Mouse (Mus musculus): ENCODE measurements at regions not wholly inside any gene's neighbourhood (a gene's known extent, or its start where the extent isn't known, plus 50 kb on each side); places are given as distances from the start of the nearest gene placed in this dataset.

DNA sequence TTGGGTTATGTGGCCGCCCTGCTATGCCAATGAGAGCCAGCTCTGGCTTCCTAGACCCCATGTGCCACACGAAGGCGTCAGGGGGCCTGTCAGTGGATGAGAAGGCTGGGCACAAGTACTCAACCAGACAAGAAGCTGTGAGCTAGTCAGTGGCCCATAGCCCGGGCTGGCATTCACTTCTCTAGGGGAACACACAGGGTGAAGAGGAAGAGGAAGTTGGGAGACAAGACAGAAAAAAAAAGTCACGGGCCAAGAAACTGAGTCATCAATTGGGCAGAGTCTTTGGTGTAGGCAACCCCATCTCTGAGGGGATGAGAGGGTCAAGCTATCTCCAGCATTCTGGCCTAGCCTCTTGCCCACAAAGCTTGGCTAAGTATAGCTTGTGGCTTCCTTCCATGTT, 93.8 kb upstream of the Rybp start:
- ATAC-seq: no peak

DNA sequence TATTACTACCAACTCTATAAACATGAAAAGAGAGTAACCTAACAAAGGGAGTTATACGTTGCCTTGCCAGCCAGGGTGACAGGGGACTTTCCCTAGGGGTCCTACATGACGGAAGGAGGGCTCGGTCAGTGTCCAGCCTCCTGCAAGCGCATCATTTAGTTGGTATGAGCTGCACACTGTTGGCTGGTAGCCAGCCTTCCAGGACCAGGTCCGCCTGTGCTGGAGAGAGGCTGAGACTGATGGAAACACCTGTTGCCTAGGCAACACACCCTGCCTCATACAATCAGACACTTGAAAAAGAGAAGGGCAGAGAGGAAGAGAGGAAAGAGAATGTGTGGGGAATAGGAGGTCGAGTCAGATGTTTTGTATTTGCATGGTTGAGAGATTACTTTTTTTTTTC, 93.3 kb upstream of the Rybp start:
- ATAC-seq: no peak

DNA sequence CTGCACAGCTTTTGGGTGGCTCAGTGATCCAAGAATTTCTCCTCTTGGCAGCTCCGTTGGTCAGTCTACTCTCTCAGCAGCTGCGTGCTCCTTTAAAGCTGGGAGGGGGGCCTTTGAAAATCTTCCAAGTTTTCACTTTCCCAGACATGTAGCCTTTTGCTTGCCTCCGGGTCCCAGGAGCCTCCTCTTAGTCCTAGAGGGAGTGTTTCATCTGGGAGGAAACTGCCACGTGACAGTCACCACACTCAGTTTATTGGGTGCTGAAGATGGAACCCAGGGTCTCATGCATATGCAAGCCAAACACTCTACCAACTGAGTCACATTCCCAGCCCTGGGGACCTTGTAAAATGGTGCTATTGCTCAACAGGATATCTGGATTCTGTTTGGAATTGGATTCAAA, 92.5 kb upstream of the Rybp start:
- no peak for ATAC-seq

DNA sequence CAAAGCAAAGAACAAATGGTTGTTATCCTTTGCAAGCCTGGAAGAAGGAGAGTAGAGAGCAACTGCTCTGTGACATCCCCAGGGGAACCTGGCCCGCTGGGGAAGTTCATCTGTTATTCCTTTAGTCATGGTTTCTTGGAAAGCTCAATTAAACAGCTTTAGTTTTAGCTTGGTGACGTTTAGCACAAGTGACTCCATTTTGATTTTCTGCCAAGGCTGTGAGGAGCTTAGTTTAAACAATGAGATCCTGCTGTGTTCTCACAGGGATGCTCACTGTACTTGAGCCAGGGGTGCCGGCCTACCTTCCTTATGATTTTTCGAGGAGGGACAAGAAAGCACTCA, 91.2 kb upstream of the Rybp start:
- no peak for ATAC-seq

DNA sequence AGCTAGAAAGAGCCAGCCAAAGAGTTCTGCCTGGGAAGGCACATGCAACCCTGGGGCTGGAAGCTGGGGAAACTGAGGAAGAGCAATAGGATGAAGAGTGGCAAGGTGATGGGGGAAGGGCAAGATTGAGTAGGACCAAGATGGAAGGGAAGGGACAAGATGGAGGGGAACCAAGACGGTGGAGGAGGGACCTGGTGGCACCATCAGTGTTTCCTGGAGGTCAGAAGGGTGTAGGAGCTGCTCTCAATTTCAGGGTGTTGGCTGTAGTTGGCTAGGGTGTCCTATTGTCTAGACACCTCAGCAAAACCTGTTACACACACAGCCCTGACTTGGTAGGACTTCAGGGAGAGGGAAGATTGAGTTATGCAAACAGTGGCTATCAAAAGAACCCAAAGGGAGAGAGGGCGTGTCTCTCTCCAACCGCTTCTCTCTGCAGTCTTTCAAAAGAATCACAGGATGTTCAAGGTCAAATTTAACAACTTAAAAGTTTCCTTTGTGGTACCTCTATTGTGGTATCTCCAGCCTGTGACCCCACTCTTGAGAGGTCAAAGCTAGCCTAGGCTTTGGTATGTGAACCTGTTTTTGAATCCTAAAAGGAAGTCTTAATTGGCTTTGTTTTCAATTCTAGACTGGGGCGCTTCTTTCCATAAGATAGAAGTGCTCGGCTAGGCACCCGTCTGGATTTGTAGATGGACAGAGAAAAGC, 90.7 kb upstream of the Rybp start:
- no peak for ATAC-seq

DNA sequence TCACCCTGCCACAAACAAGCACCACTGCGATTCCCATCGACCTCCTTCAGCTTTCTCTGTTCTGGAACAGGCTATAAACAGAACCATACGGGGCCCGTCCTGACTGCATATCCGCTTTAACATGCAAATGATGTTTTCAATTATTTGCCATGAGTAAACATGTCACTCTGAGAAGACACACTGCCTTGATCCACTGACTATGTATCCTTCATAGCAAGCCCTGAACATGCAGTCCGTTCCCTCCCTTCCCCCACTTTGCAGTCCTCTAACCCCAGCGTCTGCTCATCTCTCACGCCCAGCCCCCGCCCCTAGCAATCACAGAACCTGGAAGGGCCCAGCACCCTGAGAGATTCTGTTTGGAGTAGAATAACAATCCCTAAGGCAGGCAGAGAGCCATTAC, 89.4 kb upstream of the Rybp start:
- no peak for ATAC-seq

DNA sequence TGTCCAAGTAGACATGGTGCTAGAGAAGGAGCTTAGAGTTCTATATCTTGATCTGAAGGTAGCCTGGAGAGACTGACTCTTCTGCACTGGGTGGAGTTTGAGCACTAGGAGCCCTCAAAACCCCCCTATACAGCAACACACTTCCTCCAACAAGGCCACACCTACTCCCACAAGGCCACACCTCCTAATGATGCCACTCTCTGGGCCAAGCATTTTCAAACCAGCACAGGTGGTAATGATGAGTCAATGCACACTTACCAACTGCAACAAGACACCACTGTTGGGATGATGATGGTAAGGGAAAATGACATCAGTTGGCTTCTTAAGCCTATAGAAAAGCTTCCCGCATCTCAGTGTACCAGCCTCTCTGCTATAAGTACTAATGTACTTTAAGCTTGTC, 83.5 kb upstream of the Rybp start:
- no peak for ATAC-seq

DNA sequence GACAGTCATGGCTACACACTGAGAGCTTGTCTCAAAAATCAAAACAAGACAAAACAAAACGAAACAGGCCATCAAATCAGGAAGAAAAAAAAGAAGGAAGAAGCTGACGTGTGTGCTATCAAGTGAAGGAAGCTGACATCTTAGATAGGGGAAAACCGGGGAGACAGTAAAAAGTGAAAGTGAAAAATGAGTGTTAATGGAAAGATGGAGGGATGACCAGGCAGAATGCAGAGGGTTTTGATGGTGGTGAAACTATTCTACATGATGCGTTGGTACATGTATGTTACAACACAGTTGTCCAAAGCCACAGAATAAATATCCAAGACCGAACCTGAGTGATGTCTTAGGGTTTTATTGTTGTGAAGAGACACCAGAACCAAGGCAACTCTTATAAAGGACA, 83.1 kb upstream of the Rybp start:
- ATAC-seq: no peak

DNA sequence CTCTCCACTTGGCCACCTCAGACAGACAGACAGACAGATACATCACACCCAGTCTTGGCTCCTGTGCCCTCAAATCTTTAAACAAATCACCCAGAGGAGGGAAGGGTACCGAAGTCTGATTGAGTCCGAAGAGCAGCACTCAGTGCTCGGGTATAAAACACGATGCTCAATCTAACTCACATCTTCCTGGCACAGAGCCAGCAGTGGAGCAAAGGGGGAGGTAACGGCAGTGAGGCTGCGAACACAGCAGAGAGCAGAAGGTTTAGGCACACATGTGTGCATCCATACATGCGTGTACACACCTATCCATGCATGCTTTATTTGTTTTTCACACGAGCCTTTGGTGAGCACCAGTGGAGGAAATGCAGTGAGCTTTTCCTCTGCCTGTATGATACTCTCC, 78.9 kb upstream of the Rybp start:
- ATAC-seq: no peak

DNA sequence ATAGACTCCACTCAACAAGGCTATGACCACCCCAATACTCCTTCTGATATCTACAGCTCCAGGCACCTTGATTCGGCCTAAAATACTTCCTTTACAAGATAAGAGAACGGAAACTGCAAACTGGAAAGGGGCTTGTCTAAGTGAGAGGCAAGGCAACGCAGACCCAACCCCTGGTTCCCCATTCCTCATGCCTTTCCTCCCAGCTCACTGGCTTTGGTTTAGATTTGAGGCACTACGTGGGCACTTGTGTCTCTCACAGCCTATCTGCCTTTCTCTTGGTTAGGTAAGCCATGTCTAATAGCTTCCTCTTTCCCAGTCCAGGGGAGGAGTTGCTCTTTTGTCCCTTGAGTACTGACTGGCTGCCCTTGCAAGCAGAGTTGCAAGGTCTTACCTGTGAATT, 78.5 kb upstream of the Rybp start:
- ATAC-seq: no peak

DNA sequence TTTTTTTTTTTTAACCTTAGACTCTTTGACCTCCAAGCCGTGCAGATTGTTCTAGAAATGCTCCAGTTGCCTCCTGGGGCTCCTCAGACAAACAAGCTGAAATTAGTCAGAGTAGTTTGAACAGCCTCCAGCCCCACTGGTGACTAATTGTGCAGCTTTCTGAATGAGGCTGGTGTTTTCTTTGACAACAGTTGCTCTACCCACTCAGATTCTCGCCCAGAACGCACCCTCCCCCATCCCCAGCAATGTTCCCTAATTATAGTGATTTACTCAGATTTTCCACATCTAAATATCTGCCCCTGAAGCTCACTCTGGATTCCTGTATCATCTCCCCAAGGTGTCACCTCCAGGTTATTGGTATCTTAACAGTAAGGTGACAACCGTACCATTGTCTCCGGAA, 76.4 kb upstream of the Rybp start:
- no peak for ATAC-seq

DNA sequence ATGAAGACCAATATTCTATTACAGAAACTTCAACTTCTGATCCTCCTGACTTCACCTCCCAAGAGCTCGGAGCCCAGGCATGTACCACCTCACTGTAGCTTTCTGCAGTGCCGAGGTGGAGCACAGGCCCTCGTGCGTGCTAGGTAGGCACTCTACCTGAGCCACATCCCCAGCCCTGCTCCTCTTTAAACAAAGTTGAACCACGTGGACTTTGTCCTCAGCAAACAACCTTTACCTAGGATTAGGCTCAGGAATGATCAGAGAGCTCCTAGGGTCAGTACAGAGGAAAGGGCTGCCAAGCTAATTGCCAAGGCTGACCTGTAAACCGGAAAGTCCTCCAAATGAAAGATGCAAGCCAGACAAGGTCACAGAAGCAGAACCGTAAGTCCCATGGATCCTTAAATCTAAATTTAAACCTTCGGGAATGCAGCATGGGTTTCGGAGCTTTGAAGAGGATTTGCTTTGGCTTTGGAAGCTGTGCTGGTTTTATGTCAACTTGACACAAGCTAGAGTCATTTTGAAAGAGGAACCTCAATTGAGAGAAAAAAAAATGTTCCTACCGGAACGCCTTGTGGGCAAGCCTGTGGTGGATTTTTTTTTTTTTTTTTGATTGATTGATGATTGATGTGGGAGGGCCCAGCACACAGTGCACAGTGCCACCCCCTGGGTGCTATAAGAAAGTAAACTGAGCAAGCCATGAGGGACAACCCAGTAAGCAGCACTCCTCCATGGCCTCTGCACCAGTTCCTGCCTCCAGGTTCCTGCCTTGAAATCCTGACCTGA, 69.5 kb upstream of the Rybp start:
- no peak for ATAC-seq

DNA sequence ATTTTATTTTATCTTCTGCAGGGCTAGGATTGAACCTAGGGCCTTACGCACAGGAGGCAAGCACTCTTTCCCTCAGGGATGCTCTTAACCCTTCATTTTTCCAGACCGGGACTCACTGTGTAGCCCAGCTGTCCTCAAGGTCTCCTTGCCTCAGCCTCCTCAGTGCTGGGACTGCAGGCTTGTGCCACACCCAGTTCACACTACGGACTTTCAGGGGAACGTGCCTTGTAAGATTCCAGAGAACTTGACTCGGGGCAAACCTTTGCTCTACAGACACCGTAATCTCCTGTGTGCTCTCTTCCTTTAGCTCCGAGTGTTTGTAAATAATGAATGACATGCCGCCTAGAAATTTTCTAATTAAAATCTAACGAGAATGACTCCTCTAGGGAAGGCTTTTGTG, 68.6 kb upstream of the Rybp start:
- no peak for ATAC-seq

DNA sequence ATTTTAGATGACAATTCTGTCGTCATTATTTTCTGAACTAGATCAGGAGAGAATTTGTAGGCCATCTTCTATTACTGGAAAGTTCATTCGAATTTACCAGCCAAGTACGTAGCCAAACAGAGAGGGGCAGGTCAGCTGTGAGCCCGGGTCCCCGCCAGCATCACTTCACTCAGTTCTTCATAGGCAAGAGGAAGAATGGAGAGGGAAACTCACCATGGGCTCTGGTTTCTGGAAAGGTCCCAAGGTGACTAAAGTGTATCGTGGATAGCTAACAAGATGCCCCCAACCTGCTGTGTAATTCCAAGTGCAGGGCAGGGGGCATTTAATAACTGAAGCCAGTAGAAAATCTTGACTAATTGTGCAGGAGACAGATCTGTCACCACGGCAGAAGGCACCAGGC, 60.2 kb upstream of the Rybp start:
- ATAC-seq: no peak

DNA sequence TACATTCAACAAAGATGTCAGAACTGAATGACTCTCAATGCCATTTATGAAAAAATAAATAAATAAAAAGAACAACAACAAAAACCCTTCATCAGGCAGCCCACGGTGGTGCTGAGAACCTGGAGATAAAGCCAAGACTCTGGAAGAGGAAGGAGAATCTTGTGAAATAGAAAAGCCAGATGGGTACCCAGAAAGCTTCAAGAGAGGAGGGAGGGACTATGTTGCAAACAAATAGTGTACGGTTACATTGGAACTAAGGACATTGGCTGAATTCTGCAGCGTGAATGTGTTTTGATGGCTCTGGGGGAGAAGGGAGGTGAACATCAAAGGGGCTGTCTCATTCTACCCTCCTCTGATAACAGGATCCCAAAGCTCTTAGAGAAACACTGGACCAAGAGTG, 57.8 kb upstream of the Rybp start:
- ATAC-seq: no peak

DNA sequence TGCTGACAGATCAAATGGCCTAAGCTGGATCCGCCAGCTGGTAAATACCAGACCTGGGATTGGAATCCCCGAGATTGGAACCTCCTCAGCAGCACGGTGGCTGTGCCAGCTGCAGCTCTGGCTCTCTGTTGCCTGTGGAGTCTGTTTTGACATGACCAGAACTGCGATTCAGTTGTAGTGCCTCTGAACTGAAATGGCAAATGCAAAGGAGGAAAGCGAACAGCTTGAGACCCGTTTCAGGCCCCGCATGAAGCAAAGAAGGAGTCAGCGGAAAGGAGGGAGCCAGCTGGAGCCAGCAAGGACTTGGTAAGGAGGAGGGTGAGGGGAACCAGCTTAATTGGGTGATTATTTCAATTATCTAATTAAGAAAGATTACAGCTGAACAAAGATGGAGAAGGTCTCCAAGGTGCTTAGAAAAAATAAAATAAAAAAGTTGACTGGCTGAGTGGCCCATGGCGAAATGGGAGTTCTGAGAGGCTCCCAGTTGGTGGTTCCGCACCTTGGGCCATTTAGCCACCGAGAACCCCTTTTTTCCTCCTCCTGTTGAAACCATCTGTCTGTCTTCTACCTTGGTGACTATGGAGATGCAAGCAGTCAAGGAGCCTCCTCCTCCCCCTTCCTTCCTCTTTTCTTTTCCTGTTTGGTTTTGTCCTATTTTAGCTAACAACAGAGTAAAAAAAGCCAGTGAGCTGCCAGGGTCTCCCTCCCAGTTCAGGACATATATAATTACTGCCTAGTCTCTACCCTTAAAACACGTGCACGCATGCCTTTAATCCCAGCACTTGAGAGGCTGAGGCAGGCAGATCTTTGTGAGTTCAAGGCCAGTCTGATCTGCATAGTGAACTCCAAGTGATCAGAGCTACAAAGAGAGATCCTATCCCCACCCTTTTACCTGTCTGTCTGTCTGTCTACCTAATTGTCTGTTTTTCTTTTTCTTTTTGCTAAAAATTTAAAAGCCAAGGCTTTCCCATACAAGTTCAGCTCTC, 54.3 kb upstream of the Rybp start:
- ATAC-seq: no peak

DNA sequence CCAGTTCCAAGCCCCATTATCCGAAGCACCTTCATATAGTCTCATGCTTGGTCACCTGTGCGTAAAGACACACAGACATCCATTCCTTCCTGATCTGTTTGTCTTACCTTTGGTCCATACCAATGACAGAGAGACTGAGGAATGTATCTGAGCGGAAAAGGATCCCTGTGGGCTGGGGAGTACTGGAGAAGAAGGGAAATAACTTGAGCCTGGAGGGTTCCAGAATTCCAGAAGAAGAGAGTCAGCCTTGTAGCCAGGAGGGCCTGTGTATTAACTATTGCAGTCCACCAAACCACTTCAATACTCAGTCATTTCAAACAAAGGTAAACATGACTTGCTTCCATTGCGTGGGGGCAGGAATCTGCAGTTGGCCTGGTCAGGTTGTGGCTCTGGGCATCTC, 51.0 kb upstream of the Rybp start:
- no peak for ATAC-seq
